ENCODE assay signal across 9 mouse cellular contexts in genomic region chr1:60447067-60447466, GRCm38 (mm10). TPM values are rescaled to one million over a fixed set of nuclear protein-coding genes. Genes with fewer than 3 reads are reported as not detected.
DNase-seq lines count a peak whose midpoint lies in the region; TF ChIP-seq lines count a peak whose summit lies in the region.
"Had no signal": no experiment of that assay in that cellular context is flagged by ENCODE, and none has a peak within 500 bp of the region (broad histone marks: within the 10 kb centered on the region; RNA-seq: fewer than 3 reads in every experiment).

No protein-coding gene starts in this region.

- 62% methylated on average over 12 of the region's 12 CpGs for WGBS in lung, adult 2 months
- 27% methylated on average over 12 of the region's 12 CpGs for WGBS in bone marrow, adult 2 months

- no peaks in the 10 kb centered on the region for H3K4me1 ChIP-seq in lung, adult 2 months (ENCODE audit: control insufficient read depth, insufficient read depth, low read length)
- no peaks in the 10 kb centered on the region for H3K4me1 ChIP-seq in bone marrow, adult 2 months (ENCODE audit: control insufficient read depth, insufficient read depth, low read length)
- H3K4me1 ChIP-seq: midbrain, embryonic 10.5 days had no signal

- DNase-seq in lung, adult 2 months = no peak
- no peak for DNase-seq in lung, adult 18-20 months
- DNase-seq in lung, postnatal 14 days = peak; percentile 11
- DNase-seq in thymus, postnatal 25 days = peak; percentile 47
- no peak for DNase-seq in gastrocnemius, postnatal 14 days
- DNase-seq in heart, adult 11 months = no peak
- no peak for DNase-seq in heart, postnatal 10 days

- peak; percentile 60 for TF ChIP-seq CTCF in lung, adult 2 months (IDR thresholded peaks at IDR 0.05; ENCODE audit: insufficient read depth, low read length)
- TF ChIP-seq CTCF in bone marrow, adult 2 months (IDR thresholded peaks at IDR 0.05; ENCODE audit: control insufficient read depth, insufficient read depth, low read length) = peak; percentile 42; the same call in 1 of the 2 replicates

- intact Hi-C loops in gastrocnemius, postnatal 14 days (cut with DNase I; ENCODE audit: low total_unique reads) = no loop called here
- intact Hi-C loops in heart, postnatal 10 days (cut with DNase I) = no loop called here

- TF ChIP-seq POLR2A in lung, adult 2 months (IDR thresholded peaks at IDR 0.05; ENCODE audit: borderline replicate concordance, extremely low read depth, low read depth, low read length) = no peak
- no peak for TF ChIP-seq POLR2A in bone marrow, adult 2 months (IDR thresholded peaks at IDR 0.05; ENCODE audit: borderline replicate concordance, control insufficient read depth, low read depth, low read length)

- H3K4me3 ChIP-seq in lung, adult 2 months (replicated peaks; ENCODE audit: extremely low read depth, low read depth, low read length) = no peak overlapping the region
- no peak overlapping the region for H3K4me3 ChIP-seq in bone marrow, adult 2 months (replicated peaks; ENCODE audit: control insufficient read depth, low read depth, low read length)
- H3K4me3 ChIP-seq: midbrain, embryonic 10.5 days had no signal

- H3K27ac ChIP-seq in bone marrow, adult 2 months (ENCODE audit: control insufficient read depth, insufficient read depth, low read depth, low read length, poor library complexity) = no peak overlapping the region
- H3K27ac ChIP-seq: midbrain, embryonic 10.5 days had no signal

RNA-seq across cellular contexts. Expression of gene Abi2, which starts 37.6 kb away (rescaled TPM):
- 5.0 and 5.4 TPM in 2 replicates for polyA plus RNA-seq in lung, adult 2 months (2012; rRNA removed)
- 2.9 and 3.7 TPM in 2 replicates for polyA plus RNA-seq in bone marrow, adult 2 months (2011; ENCODE audit: insufficient read depth, insufficient read length, low replicate concordance, missing spikeins)
- total RNA-seq in gastrocnemius, postnatal 14 days (2021) = 10 to 100 TPM; 20.4 to 22.6 TPM
- 10 to 100 TPM; 32.0 to 38.8 TPM for total RNA-seq in heart, postnatal 10 days (2021)

Comparison
In these comparisons a context has a peak if more than half of its experiments do, and no peak if none do; other contexts are left out.
1. DNase-seq: peak in lung, postnatal 14 days (single experiment) and thymus, postnatal 25 days (single experiment); none in lung, adult 2 months (single experiment), lung, adult 18-20 months (0 of 2), gastrocnemius, postnatal 14 days (single experiment), heart, adult 11 months (single experiment) and heart, postnatal 10 days (0 of 2).